Mouse (Mus musculus) ES-Bruce4 (cell line): ENCODE data around the gene Stk38. TPM values are rescaled to one million over a fixed set of nuclear protein-coding genes. Genes with fewer than 3 reads are reported as not detected.
"Not testable (repeated sequence)": the region's sequence is repeated elsewhere in the genome, so short reads cannot be mapped to it uniquely, and the experiment has no call there.

Source experiments
- H3K27ac ChIP-seq: 2 replicates; pipeline ENCODE4 v1.5.1; 2012; ENCODE audit warnings: low read length, inconsistent platforms; ENCODE audit not compliant: insufficient read depth
- H3K27me3 ChIP-seq: 2 replicates; pipeline ENCODE4 v1.6.1; 2012; ENCODE audit warnings: mild to moderate bottlenecking, low read length, inconsistent platforms; ENCODE audit not compliant: control insufficient read depth, poor library complexity, insufficient read depth, severe bottlenecking
- H3K36me3 ChIP-seq: 2 replicates; pipeline ENCODE4 v1.6.1; 2012; ENCODE audit warnings: inconsistent platforms, mild to moderate bottlenecking, low read length, moderate library complexity; ENCODE audit not compliant: control insufficient read depth, poor library complexity, insufficient read depth, severe bottlenecking
- H3K4me1 ChIP-seq: one replicate; pipeline ENCODE4 v1.8.1; 2011; ENCODE audit warnings: low read length; ENCODE audit not compliant: control insufficient read depth, insufficient read depth
- H3K4me3 ChIP-seq: 2 replicates; pipeline ENCODE4 v1.5.1; 2011; ENCODE audit warnings: low read depth, mild to moderate bottlenecking, low read length
- H3K9ac ChIP-seq: 2 replicates; pipeline ENCODE4 v1.6.1; 2012; ENCODE audit warnings: low read depth, mild to moderate bottlenecking, inconsistent platforms; ENCODE audit not compliant: poor library complexity, severe bottlenecking
- H3K9me3 ChIP-seq: replicated peaks from 2 replicates; pipeline ENCODE4 v1.6.1; 2012; ENCODE audit warnings: mild to moderate bottlenecking, low read length, inconsistent platforms; ENCODE audit not compliant: control insufficient read depth, poor library complexity, insufficient read depth, severe bottlenecking
- CTCF ChIP-seq: IDR thresholded peaks from one replicate; pipeline ENCODE4 v1.8.1; 2011; ENCODE audit warnings: low read depth, low read length
- EP300 ChIP-seq: IDR thresholded peaks from 2 replicates; pipeline ENCODE4 v1.6.1; 2011; ENCODE audit warnings: low read depth, low read length; ENCODE audit not compliant: insufficient read depth
- POLR2A ChIP-seq: IDR thresholded peaks from one replicate; pipeline ENCODE4 v1.8.1; 2011; ENCODE audit warnings: low read length; ENCODE audit not compliant: insufficient read depth
- polyA plus RNA-seq: library from polyadenylated mRNA; stranded (reverse); fragments of >200 nt; gene quantifications from 2 replicates; pipeline ENCODE4 v1.2.4, GENCODE M21; 2011; ENCODE audit warnings: low read depth; ENCODE audit not compliant: missing spikeins, insufficient read depth, insufficient read length

Gene Stk38
- polyA plus RNA-seq, 1 experiment, result 171 TPM

GRCm38 (mm10) chr17:29033569-29034061 lies 25.8 kb upstream of the Stk38 start:
- Histone ChIP-seq H3K9ac (peak overlapping the region; percentile 89), H3K4me1 (peaks cover 1% of the 10 kb centered on the region), H3K4me3 (peak overlapping the region; percentile 99), H3K27ac (0 out of 2 replicates have a peak overlapping the region, but pooled peaks have one; percentile 90), H3K9me3 (no peaks in the 10 kb centered on the region), H3K27me3 (no peaks in the 10 kb centered on the region), H3K36me3 (peaks cover 51% of the 10 kb centered on the region)
- TF ChIP-seq CTCF (no peak), POLR2A (no peak), EP300 (no peak)

- Histone ChIP-seq H3K36me3 (peaks cover 39% of the 10 kb centered on the region), H3K9me3 (no peaks in the 10 kb centered on the region), H3K9ac (peak within 1 kb of the TSS; percentile 89), H3K27ac (peak within 1 kb of the TSS; percentile 90), H3K4me1 (peaks cover 1% of the 10 kb centered on the region), H3K4me3 (peak within 1 kb of the TSS; percentile 99), H3K27me3 (no peaks in the 10 kb centered on the region)
- TF ChIP-seq EP300 (0 out of 2 replicates have a peak, but pooled peaks have one; percentile 35), CTCF (no peak), POLR2A (peak; percentile 92)
Measured at GRCm38 (mm10) chr17:29032274-29033069, 24.7 kb upstream of the Stk38 start, which contains the start of gene Srsf3. TSS of gene Srsf3 (plus strand) at chr17:29032628.

GRCm38 (mm10) chr17:29031771-29032273 lies 24.0 kb upstream of the Stk38 start:
- Histone ChIP-seq H3K4me1 (peaks cover 1% of the 10 kb centered on the region), H3K36me3 (peaks cover 33% of the 10 kb centered on the region), H3K9ac (peak overlapping the region; percentile 89), H3K27me3 (no peaks in the 10 kb centered on the region), H3K9me3 (no peaks in the 10 kb centered on the region), H3K4me3 (peak overlapping the region; percentile 88), H3K27ac (peak overlapping the region; percentile 87)
- TF ChIP-seq EP300 (no peak), POLR2A (no peak), CTCF (no peak)

GRCm38 (mm10) chr17:29031085-29031711 lies 23.4 kb upstream of the Stk38 start:
- peaks cover 27% of the 10 kb centered on the region for H3K36me3 ChIP-seq
- H3K9me3 ChIP-seq, H3K4me3 ChIP-seq, H3K27me3 ChIP-seq, H3K4me1 ChIP-seq: not testable (repeated sequence)
- H3K27ac ChIP-seq, result peak overlapping the region; percentile 87
- H3K9ac ChIP-seq, result peak overlapping the region; percentile 89

GRCm38 (mm10) chr17:29030321-29031034 lies 22.7 kb upstream of the Stk38 start:
- TF ChIP-seq CTCF, result no peak
- no peak for TF ChIP-seq EP300
- TF ChIP-seq POLR2A, result no peak
- Histone ChIP-seq H3K36me3 (peaks cover 20% of the 10 kb centered on the region), H3K27me3 (no peaks in the 10 kb centered on the region), H3K9ac (no peak overlapping the region), H3K4me3 (no peak overlapping the region), H3K9me3 (no peaks in the 10 kb centered on the region), H3K4me1 (peaks cover 1% of the 10 kb centered on the region), H3K27ac (no peak overlapping the region; the same call in 1 of the 2 replicates)
